ENCODE assay signal across 8 mouse cellular contexts in genomic region chr11:60210305-60210724, GRCm38 (mm10). TPM values are rescaled to one million over a fixed set of nuclear protein-coding genes. Genes with fewer than 3 reads are reported as not detected.
DNase-seq lines count a peak whose midpoint lies in the region; ATAC-seq and TF ChIP-seq lines count a peak whose summit lies in the region.

No protein-coding gene starts in this region.

- H3K4me2 ChIP-seq in kidney, embryonic 14.5 days (replicated peaks; ENCODE audit: low read depth, low read length): peak overlapping the region; percentile 67
- H3K4me2 ChIP-seq in limb, embryonic 15.5 days: peak overlapping the region; percentile 77
- H3K4me2 ChIP-seq in midbrain, postnatal 0 days (ENCODE audit: low read depth, low read length, poor library complexity, severe bottlenecking): peak overlapping the region; percentile 70

- WGBS in bone marrow, adult 2 months: under 1% methylated on average over 47 of the region's 47 CpGs
- under 1% methylated on average over 46 of the region's 47 CpGs for WGBS in heart, embryonic 10.5 days
- WGBS in kidney, embryonic 14.5 days: 1% methylated on average over 47 of the region's 47 CpGs
- under 1% methylated on average over 47 of the region's 47 CpGs for WGBS in limb, embryonic 15.5 days
- WGBS in midbrain, postnatal 0 days: under 1% methylated on average over 40 of the region's 47 CpGs

- DNase-seq in 416B (ENCODE audit: low read depth): peak; percentile 94
- DNase-seq in heart, embryonic 10.5 days (ENCODE audit: low spot score): peak; percentile 98
- DNase-seq in midbrain, postnatal 0 days (ENCODE audit: low spot score): peak; percentile 94
- peak; percentile 91 to 98 for DNase-seq in spleen, postnatal 10 days (ENCODE audit: low spot score in 2 of 2)

- peak overlapping the region; percentile 62 for H3K4me3 ChIP-seq in bone marrow, adult 2 months (replicated peaks; ENCODE audit: control insufficient read depth, low read depth, low read length)
- H3K4me3 ChIP-seq in embryonic fibroblast, embryonic 13.5 days (ENCODE audit: insufficient read depth, low read length): peak overlapping the region; percentile 60
- H3K4me3 ChIP-seq in heart, embryonic 10.5 days: peak overlapping the region; percentile 61
- H3K4me3 ChIP-seq in kidney, embryonic 14.5 days (ENCODE audit: low read length): peak overlapping the region; percentile 39
- H3K4me3 ChIP-seq in limb, embryonic 15.5 days: peak overlapping the region; percentile 51
- peak overlapping the region; percentile 39 for H3K4me3 ChIP-seq in midbrain, postnatal 0 days (ENCODE audit: low read depth, low read length)

- H3K27ac ChIP-seq in bone marrow, adult 2 months (ENCODE audit: control insufficient read depth, insufficient read depth, low read depth, low read length, poor library complexity): peak overlapping the region; percentile 54
- peak overlapping the region; percentile 2; the same call in 1 of the 2 replicates for H3K27ac ChIP-seq in embryonic fibroblast, embryonic 13.5 days (ENCODE audit: insufficient read depth, low read length)
- peak overlapping the region; percentile 88 for H3K27ac ChIP-seq in heart, embryonic 10.5 days
- peak overlapping the region; percentile 48; the same call in 1 of the 2 replicates for H3K27ac ChIP-seq in kidney, embryonic 14.5 days (ENCODE audit: low read depth, low read length)
- peak overlapping the region; percentile 79 for H3K27ac ChIP-seq in limb, embryonic 15.5 days
- H3K27ac ChIP-seq in midbrain, postnatal 0 days (ENCODE audit: low read depth, low read length): peak overlapping the region; percentile 76

- peak overlapping the region; percentile 50 for H3K9ac ChIP-seq in kidney, embryonic 14.5 days (ENCODE audit: low read depth, low read length)
- peak overlapping the region; percentile 42 for H3K9ac ChIP-seq in limb, embryonic 15.5 days
- H3K9ac ChIP-seq in midbrain, postnatal 0 days (replicated peaks; ENCODE audit: low read length, poor library complexity, severe bottlenecking): peak overlapping the region; percentile 64

- ATAC-seq in kidney, embryonic 14.5 days (ENCODE audit: low FRiP score, low TSS enrichment): peak; percentile 88
- peak; percentile 82 for ATAC-seq in limb, embryonic 15.5 days (ENCODE audit: insufficient number of reproducible peaks, low FRiP score, low TSS enrichment, low read depth)
- ATAC-seq in midbrain, postnatal 0 days (ENCODE audit: low FRiP score): peak; percentile 82

- TF ChIP-seq POLR2A in bone marrow, adult 2 months (IDR thresholded peaks at IDR 0.05; ENCODE audit: borderline replicate concordance, control insufficient read depth, low read depth, low read length): peak; percentile 30; the same call in 1 of the 2 replicates
- TF ChIP-seq POLR2A in embryonic fibroblast, embryonic 13.5 days (IDR thresholded peaks at IDR 0.05; ENCODE audit: low read depth, low read length): peak; percentile 60; the same call in 1 of the 2 replicates

- no peaks in the 10 kb centered on the region for H3K27me3 ChIP-seq in heart, embryonic 10.5 days (ENCODE audit: insufficient read depth, poor library complexity, severe bottlenecking)
- H3K27me3 ChIP-seq in kidney, embryonic 14.5 days (ENCODE audit: control insufficient read depth, insufficient read depth, low read length): no peaks in the 10 kb centered on the region
- H3K27me3 ChIP-seq in limb, embryonic 15.5 days: no peaks in the 10 kb centered on the region
- no peaks in the 10 kb centered on the region for H3K27me3 ChIP-seq in midbrain, postnatal 0 days (ENCODE audit: insufficient read depth, low read length)

- peaks cover 12% of the 10 kb centered on the region; the same call in 1 of the 2 replicates for H3K4me1 ChIP-seq in bone marrow, adult 2 months (ENCODE audit: control insufficient read depth, insufficient read depth, low read length)
- H3K4me1 ChIP-seq in embryonic fibroblast, embryonic 13.5 days (ENCODE audit: control insufficient read depth, insufficient read depth, low read length): peaks cover 20% of the 10 kb centered on the region
- H3K4me1 ChIP-seq in heart, embryonic 10.5 days: peaks cover 85% of the 10 kb centered on the region
- peaks cover 54% of the 10 kb centered on the region for H3K4me1 ChIP-seq in kidney, embryonic 14.5 days (ENCODE audit: control insufficient read depth, insufficient read depth, low read length)
- peaks cover 79% of the 10 kb centered on the region for H3K4me1 ChIP-seq in limb, embryonic 15.5 days
- peaks cover 17% of the 10 kb centered on the region for H3K4me1 ChIP-seq in midbrain, postnatal 0 days (ENCODE audit: insufficient read depth, low read length)

- H3K36me3 ChIP-seq in heart, embryonic 10.5 days: peaks cover 21% of the 10 kb centered on the region
- H3K36me3 ChIP-seq in kidney, embryonic 14.5 days (ENCODE audit: control insufficient read depth, insufficient read depth, low read length): peaks cover 18% of the 10 kb centered on the region
- H3K36me3 ChIP-seq in limb, embryonic 15.5 days: peaks cover 21% of the 10 kb centered on the region
- H3K36me3 ChIP-seq in midbrain, postnatal 0 days (ENCODE audit: insufficient read depth, low read length): peaks cover 5% of the 10 kb centered on the region; the same call in 1 of the 2 replicates

- H3K9me3 ChIP-seq in heart, embryonic 10.5 days: no peaks in the 10 kb centered on the region
- H3K9me3 ChIP-seq in kidney, embryonic 14.5 days (ENCODE audit: control insufficient read depth, low read length): no peaks in the 10 kb centered on the region
- H3K9me3 ChIP-seq in limb, embryonic 15.5 days: no peaks in the 10 kb centered on the region
- H3K9me3 ChIP-seq in midbrain, postnatal 0 days (ENCODE audit: low read length): no peaks in the 10 kb centered on the region

- no peak for TF ChIP-seq CTCF in bone marrow, adult 2 months (IDR thresholded peaks at IDR 0.05; ENCODE audit: control insufficient read depth, insufficient read depth, low read length)
- no peak for TF ChIP-seq CTCF in embryonic fibroblast, embryonic 13.5 days (IDR thresholded peaks at IDR 0.05; ENCODE audit: borderline replicate concordance, insufficient read depth, low read length)
- no peak for TF ChIP-seq CTCF in midbrain, postnatal 0 days (IDR thresholded peaks at IDR 0.05)

RNA-seq across cellular contexts. Expression of gene Srebf1, which starts 12.1 kb away (rescaled TPM):
- 17.7 and 37.3 TPM in 2 replicates for polyA plus RNA-seq in bone marrow, adult 2 months (2011; ENCODE audit: insufficient read depth, insufficient read length, low replicate concordance, missing spikeins)
- polyA plus RNA-seq in embryonic fibroblast, embryonic 13.5 days (2011; ENCODE audit: insufficient read length, low read depth, missing spikeins): 54.1 and 57.3 TPM in 2 replicates
- polyA plus RNA-seq in heart, embryonic 10.5 days (2016; fragmentation: Nextera tagmentation; extraction: Ambion mirVana): 38.2 and 40.3 TPM in 2 replicates
- polyA plus RNA-seq in kidney, embryonic 14.5 days (2014; fragmentation: Nextera tagmentation; extraction: Ambion mirVana): 58.8 and 60.1 TPM in 2 replicates
- polyA plus RNA-seq in limb, embryonic 15.5 days (2015; fragmentation: Nextera tagmentation; extraction: Ambion mirVana): 66.5 and 70.3 TPM in 2 replicates
- 77.1 and 96.5 TPM in 2 replicates for total RNA-seq in midbrain, postnatal 0 days (2014; rRNA removed)
- polyA plus RNA-seq in midbrain, postnatal 0 days (2015; fragmentation: Nextera tagmentation; extraction: Ambion mirVana): 34.5 and 38.1 TPM in 2 replicates

Comparison
In these comparisons a context has a peak if more than half of its experiments do, and no peak if none do; other contexts are left out.
1. Peak in every context shown above with its lines: DNase-seq, ATAC-seq, H3K4me3 ChIP-seq and H3K27ac ChIP-seq.
2. H3K27ac ChIP-seq: peak in every context shown above with its lines; median percentile 88 in heart, embryonic 10.5 days; 79 in limb, embryonic 15.5 days; 76 in midbrain, postnatal 0 days; 54 in bone marrow, adult 2 months; 48 in kidney, embryonic 14.5 days; 2 in embryonic fibroblast, embryonic 13.5 days.